Mouse (Mus musculus) cerebellum, adult 9-11 months (tissue): ENCODE results near the gene Snrpa1.

Experiments
- DNase-seq: peaks from one replicate; pipeline ENCODE4 v3.0.0; 2022

Snrpa1 gene

DNA sequence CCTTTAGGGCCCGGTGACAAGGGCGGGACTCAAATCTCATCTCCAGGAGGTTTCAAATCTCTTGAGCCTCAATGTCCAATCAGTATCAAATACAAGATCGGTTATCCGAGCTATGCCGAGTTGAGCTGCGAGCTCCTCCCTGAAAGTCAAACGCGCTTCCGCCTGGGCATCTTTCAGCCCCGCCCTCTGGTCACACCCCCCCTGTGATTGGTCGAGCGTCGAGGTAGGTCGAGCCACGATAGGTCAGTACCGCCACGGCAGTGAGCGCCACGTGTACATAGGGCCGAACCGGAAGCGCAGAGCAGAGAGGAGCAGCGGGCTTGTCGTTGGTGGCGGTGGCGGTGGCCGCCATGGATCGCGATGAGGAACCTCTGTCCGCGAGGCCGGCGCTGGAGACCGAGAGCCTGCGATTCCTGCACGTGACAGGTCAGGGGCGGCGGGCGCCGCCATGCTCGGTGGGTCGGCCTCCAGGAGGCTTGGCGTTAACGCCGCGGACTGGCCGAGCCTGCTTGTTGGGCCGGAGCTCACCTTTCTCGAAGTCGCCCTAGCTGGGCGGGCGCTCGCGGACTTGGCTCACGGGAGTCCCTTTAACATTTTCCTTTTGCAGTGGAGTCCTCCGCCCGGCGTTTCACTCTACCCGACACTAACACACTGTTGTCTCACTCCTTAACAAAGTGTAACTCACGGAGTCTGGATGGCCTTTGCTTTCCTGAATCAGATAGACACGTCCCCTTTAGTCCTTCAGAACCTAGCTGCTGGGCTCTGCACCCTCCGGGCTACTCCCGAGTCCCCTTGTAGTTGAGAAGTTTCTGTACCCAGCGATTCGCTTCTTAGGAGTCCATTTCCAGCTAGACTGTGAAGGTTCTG lies 20.8 kb downstream of the Snrpa1 start, which contains the start of gene Selenos:
Selenos (plus strand) TSS at position 286 of the 867 bp plus-strand sequence.
- peak; percentile 95 for DNase-seq

DNA sequence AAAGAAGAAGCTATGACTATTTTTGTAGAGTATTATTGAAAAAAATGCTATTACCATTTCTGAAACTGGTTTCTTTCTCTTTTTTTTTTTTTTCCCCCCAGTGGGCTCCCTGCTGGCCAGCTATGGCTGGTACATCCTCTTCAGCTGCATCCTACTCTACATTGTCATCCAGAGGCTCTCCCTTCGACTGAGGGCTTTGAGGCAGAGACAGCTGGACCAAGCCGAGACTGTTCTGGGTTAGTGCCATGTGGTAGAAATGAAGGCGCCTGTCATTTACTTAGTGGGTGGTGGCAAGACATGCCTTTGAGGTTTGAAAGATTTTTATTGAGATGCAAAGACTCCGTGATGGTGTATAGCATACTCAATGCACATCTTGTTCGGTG lies 21.4 kb downstream of the Snrpa1 start:
- peak; percentile 27 for DNase-seq

DNA sequence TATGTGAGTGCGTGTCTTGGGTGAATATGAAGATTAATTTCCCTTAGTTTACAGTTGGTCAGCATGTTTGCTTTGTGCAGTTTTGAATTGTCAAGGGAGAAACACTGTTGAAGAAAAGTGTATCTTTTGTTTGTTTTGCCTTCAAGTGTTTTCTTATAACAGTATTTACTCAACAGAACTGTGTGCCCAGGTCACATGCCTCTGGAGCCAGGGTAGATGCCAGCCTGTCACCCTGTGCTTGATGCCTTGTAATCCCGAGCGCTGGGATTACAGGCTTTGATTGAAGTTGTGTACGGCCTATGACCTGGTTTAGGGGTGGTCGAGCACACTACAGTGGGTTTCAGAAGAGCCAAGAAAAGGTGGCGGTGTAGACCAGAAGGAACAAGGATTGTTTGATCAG lies 25.0 kb downstream of the Snrpa1 start:
- no peak for DNase-seq

DNA sequence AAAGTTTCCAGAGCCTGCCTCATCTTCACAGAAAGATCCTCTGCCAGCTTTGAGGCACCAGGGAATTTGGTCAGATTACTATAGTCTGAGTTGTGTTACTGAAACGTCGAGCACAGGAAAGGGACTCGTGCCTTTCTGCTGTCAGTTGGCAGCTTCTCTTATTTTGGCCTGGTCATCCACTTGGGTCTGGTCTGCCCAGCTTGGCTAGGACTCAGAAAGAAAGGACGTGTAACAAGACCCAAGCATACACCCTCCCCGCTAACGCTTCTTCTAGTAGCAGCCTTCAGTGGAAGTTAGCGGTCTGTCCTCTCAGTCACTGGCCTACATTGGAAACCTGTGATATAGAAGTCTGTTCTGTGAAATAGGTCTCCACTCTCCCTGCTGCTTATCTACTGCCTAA lies 25.7 kb downstream of the Snrpa1 start:
- no peak for DNase-seq

DNA sequence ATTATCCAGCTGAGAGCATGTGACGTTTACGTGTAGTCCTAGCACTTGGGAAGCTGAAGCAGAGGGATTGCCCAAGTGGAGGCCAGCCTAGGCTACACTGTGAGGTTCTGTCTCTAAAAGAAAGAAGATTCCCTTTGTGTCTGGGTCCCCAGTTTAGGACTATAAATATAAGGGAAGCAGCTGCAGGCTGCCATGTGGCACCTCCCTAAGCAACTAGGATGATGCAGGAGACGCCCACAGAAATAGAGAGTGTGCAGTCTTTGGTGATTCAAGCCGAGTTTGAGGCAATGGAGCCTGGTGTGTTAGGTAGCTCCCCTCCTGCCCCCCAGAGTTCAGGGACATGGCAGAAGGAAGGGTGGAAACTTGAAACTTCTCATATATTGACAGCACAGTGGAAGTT lies 28.8 kb downstream of the Snrpa1 start:
- DNase-seq, result no peak

DNA sequence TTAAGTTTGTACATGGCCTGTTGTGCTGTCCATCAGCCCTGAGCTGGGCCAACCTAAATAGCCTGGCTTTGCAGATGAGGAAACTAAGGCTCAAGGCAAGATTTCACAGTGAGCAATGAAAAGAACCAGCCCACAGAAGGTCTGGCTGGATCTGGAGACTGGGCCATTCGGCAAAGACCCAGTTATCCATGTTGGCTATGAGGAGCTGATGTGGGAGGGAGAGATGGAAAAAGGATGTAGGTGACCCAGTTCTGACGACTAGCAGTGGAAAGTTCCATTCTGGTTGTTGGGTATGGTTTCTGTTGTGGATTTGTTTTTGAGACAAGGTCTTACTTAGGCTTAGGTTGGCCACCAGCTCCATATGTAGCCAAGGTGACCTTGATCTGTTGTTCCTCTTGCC lies 29.3 kb downstream of the Snrpa1 start:
- DNase-seq, result no peak

DNA sequence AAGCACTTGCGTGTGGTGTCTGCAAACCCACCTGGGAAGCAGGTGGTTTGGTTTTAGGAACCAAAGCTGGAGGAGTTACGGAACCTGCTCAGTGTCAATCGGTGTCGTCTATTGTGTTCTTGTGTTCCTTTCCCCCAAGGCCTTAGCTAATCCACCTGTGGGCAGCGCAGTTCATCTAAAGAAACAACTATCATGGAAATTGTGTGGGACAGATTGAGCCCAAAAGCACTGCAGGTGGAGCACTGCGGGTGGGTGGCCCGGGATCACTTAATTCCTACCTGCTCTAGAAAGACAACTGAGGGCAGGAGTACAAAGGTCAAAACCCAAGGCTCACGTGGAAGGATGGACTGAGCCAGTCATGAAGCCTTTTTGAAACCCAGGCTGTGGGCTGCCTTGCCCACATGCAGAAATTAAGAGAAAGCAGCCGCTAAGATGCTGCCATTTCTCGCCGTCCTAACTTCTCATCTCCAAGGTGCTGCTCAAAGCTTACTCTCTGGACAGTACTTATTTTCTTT lies 31.9 kb downstream of the Snrpa1 start:
- no peak for DNase-seq

DNA sequence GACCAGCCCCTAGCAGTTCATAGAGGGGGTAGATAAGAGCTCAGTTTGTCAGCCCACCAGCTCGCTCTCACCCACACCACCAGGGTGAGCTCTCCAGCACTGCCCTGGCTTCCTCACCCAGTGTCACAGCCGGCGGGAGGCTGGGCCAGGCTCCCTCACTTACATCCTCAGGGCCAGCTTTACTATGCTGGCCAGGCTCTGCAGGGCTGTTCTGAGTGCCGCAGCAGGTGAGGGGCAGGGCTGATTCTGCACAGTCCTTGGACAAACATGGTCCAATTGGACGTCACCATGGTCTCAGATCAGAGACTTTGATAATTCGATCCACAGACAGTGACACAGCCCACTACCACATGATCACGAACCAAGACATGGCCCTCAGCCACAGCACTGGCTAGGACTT lies 32.8 kb downstream of the Snrpa1 start:
- DNase-seq, result no peak

DNA sequence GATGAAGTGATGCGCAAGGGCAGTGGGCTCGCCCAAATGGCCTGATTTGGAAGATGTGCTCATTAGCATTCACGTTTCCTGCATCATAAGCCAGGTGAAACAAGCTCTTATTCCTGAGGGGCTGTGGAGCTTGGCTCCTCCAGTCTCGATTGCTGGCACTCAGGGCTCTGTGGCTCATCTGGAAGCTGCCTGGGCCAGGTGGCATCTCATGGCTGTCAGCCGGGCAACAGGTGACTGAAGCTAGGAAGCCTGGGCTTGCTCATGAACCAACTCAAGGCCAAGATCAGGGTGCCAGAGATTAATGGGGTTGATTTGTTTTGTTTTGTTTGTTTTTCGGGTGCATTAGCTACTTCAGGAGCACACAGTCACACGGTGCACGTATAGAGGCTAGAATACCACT lies 33.9 kb downstream of the Snrpa1 start:
- peak; percentile 39 for DNase-seq

DNA sequence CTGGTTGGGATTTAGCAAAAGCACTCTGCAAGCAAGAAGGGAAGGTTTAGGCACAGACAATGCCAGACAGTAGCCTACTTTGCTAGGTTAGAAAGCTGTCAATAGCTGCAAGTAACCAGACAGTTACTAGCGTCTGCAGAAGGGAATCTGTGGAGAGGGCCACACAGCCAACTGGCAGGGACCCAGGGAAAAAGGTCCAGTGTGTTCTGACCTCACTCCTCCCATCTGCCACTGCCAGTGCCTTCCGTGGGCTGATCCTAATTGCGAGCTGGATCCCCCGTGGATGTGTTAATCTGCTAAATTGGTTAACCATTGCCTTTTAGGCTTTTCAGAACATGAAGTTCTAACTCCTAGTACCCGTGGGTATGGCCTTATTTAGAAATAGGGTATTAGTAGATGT lies 35.3 kb downstream of the Snrpa1 start:
- DNase-seq, result peak; percentile 58

DNA sequence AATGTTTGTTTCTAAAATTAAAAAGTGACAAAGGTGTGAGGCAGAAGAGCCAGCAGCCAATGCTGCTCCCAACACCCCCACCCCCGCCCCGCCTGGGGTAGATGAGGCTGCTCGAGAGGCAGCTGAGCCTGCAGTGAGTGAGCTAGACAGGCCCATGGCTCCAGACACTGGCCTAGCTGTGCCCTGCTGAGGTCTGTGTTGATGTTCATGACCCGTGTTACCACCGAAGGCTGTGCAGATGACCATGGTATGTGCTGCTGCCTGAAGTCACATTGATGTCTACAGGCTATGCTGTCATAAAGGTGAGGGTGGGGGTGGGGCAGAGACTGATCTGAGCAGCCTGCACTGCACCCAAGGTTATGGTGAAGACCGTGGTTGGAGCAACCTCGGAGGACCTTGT lies 40.0 kb downstream of the Snrpa1 start:
- no peak for DNase-seq

DNA sequence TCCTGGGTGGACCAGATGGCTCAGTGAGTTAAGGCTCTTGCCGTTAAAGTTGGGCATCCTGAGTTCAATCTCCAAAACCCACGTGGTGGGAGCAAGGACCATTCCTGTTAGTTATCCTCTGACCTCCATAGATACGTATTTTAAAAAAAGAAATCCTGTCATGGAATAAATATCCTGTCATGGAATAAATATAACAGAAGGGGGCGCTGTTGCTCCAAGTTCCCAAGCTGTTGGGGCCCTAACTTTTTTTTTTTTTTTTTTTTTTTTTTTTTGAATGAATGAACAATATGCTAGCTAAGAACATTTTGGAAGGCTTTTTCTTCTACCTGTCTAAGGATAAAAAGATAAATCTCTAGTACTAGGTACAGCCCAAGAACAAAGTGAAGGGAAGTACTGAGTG lies 43.1 kb downstream of the Snrpa1 start:
- DNase-seq, result no peak

DNA sequence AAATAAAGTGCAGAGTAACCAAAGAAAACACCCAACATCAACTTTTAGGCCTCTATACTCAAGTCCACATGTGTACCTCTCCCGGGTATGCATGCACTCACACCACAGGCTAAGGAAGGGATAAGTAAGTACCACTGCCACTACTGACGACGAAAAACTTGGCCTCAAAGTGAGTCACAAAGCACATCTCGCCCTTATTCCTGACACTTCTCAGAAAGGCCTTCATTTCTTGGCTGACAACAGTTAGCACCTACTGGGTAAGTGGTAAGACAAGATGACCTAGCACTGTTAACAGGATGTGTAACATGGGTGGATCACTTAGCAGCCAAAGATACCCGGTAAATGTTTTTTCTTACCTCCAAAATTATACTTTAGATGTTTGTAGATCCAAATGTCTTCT lies 45.7 kb downstream of the Snrpa1 start:
- DNase-seq, result no peak

DNA sequence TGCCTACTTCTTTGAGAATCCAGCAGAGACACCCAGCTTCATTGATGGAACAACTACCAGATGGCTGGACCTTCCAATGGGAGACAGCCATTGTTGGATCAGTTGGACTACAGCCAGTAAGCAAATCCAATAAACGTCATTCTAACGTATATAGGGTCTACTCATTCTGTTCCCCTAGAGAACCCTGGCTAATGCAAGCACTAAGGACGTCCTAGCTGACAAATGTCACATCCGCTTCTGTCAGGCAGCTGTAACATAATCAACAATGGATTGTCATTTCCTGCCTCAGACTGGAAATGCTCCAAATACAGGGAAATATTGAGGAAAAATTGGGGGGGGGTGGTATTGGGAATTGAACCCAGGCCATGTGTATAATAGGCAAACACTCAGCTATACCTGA lies 47.0 kb downstream of the Snrpa1 start:
- DNase-seq, result no peak

DNA sequence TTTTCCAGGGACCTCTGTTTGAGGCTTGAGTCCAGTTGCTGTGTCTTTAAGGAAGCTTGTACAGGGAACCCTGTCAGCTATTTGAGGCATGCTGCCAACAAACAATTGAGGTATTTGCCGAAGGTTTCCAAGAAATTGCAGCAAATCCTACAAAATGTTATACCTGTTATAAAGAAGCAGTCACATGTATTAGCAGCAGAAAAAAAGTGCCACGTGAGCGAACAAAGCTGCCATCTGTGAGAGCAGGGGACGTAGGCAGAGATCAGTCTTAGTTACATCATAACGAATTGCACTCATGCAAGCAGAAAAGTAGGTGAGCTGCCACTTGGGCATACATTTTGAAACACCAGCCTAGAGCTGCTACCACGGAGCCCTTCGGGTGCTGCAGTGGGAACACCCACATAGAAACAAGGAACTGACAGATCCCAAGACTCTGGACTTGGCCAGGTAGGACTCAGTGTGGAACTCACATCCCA lies 47.8 kb downstream of the Snrpa1 start:
- DNase-seq, result no peak

DNA sequence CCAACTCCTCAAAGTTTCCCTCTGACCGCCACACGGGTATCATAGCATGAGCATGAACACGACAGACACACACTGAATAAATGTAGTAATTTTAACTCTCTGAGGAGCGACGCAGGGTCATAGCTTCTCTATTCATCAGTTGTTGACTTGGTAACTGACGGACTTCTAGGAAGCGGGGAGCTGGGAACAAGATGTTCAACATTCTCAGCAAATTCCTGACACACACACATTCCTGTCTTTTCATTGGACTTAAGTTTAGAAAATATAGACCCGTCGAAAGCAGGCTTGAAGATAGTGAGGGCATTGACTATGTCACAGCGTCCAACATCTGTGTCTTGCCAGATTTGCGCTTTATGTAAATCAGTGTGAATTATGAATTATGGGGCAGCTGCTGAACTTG lies 48.4 kb downstream of the Snrpa1 start:
- no peak for DNase-seq

DNA sequence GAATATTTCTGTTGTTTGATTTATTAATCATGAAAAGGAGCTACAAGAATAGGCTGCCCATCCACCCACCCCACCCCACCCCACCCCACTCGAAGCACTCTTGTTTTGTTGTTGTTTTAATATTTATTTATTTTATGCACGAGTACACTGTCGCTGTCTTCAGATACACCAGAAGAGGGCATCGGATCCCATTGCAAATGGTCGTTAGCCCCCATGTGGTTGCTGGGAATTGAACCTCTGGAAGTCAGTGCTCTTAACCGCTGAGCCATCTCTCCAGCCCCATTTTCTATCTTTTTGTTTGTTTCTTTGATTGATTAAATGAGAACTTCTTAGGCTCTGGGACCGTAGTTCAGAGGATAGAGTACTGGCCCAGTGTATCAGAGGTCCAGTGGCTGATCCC lies 49.1 kb downstream of the Snrpa1 start:
- no peak for DNase-seq

DNA sequence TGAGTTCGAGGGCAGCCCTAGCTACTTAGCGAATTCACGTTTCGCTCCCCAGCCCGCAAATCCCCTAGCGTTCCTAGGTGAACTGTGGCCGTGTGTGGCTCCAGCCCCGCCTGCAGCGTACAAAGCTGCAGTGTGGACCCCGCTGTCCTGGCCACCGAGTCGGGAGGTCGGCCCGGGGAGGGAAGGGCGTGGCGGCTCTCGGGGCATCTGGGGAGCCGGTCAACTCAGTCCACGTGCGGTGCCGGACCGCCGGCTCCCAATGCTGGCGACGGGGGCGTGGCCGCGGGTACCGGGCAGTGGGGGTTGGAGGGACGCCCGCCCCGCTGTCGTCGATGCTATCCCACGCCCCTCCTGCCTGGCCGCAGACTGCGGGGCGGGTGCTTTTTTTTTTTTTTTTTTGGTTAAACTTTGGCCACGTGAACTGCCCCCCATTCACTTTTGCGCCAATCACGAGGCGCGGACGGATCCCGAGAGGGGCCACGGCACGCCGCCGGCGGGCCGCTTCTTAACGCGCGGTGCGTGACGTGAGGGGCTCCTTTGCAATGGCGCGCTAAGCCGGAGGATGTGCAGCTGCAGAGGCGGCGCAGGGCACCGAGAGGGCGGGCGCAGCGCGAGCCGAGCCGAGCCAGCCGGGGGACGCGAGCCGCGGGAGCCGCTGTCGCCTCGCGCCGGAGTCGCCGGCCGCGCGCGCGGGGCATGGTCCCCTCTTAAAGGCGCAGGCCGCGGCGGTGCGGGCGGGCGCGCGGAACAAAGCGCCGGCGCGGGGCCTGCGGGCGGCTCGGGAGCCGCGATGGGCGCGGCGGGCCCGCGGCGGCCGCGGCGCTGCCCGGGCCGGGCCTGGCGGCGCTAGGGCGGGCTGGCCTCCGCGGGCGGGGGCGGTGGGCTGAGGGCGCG lies 50.4 kb downstream of the Snrpa1 start, which contains the start of gene Chsy1:
Chsy1 (plus strand) TSS at position 555 of the 894 bp plus-strand sequence.
- peak; percentile 88 for DNase-seq

DNA sequence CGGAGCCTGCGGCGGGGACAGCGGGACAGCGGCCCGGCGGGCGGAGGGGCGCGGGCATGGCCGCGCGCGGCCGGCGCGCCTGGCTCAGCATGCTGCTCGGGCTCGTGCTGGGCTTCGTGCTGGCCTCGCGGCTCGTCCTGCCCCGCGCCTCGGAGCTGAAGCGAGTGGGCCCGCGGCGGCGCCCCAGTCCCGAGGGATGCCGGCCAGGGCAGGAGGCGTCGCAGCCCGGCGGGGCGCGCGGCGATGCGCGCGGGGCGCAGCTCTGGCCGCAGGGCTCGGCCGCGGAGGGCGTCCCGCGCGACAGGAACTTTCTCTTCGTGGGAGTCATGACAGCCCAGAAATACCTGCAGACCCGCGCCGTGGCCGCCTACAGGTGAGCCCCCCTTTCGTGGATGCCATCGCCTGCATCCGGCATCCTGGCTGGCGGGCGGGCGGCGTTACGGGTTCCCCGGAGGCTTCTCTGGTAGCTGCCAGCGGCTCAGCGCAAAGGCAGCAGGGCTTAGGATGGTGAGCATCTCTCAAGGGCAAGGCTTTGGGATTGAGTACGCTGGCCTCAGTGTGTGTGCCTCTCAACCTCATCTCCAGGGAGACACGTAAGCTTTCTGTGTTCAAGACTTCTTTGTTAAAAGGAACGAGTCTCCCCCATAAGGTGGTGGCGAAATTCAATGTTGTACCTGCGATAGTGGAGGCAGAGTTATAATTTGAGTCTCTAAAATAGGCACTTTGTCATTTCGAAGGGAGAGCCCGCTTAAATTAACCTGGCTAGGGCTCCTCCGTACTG lies 51.2 kb downstream of the Snrpa1 start:
- DNase-seq, result peak; percentile 56

DNA sequence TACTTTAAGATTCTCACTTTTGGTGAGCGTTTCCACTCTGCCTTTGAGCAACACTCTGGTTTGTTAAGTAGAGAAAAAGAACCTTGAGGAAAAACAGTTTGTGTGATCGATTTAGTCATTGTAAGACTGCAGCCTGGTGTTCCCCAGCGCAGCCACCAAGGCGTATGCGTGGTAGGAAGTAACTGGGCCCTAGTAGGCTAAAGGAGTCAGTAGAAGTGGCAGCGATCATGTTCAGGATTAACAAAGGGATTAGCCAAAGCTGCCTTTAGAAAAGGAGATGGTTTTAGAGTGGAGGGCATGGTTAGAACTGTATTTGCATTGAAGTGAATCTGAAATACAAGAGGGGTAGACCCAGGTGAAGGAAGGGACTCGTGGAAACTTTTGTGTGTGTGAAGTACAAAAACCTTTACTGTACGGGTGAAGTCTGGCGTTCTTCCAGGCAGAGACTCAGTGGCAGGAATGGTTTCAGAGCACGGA lies 51.9 kb downstream of the Snrpa1 start:
- DNase-seq, result no peak

DNA sequence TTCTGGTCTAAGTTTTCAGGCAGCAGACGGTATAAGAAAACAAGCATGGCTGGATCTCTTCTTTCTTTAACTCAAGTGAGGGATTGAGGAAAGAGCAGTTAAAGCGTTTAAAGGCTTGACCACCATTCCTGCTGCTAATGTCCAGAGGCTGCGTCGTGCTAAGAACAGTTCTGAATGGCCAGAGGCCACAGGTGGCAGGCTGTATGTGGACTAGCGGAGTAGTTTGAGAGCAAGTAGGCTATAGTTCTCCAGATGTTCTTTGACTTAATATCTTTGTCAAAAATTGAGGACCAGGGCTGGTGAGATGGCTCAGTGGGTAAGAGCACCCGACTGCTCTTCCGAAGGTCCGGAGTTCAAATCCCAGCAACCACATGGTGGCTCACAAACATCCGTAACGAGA lies 52.4 kb downstream of the Snrpa1 start:
- DNase-seq, result no peak

DNA sequence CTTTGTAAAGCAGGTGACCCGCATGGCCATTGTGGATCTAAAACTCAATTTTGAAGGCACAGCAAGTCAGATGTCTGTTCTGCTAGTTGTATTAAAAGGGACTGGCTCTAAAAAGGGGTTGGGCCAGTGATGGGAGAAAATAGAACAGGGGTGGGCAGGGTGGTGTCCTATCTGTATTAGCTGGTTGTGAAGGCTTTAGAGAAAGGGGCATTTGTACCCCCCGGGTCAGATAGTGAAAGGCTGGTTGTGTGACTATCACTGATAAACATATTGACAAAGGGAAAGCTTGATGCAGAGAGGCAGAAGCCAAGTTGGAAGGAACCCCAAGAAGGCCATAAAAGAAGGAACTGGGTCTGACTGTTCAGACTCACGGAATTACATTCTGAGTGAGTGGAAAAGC lies 54.8 kb downstream of the Snrpa1 start:
- DNase-seq, result no peak
